Mouse (Mus musculus): ENCODE results near the gene 1700086D15Rik.
A peak's percentile ranks its signal among the peaks of the same experiment; 100 is the strongest.

Gene 1700086D15Rik

DNA sequence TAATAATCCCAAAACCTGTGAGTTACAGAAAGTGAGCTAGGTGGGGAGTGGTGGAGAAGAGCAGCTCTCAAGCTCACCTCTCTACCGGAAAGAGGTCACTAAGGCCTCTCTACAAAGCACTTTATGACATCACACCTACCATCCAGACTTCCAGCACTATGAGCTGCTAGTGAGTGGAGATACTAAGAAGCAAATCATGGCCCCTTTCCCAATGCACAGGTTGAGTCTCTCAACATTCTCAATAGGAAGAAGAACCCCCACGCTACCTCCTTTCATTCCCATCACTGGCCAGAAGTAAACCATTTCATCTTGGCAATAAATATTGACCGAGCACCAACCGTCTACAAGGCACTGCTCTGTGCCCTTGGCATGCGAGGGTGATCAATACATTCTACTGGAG is at the start of gene 1700086D15Rik:
1700086D15Rik (minus strand) TSS at position 101 of the 400 bp plus-strand sequence.
- DNase-seq (ENCODE audit: low read depth, low spot score) = no peak

GRCm38 (mm10) chr11:65209441-65209840 is 49.8 kb upstream of the 1700086D15Rik start:
- DNase-seq (ENCODE audit: low read depth, low spot score) = no peak

DNA sequence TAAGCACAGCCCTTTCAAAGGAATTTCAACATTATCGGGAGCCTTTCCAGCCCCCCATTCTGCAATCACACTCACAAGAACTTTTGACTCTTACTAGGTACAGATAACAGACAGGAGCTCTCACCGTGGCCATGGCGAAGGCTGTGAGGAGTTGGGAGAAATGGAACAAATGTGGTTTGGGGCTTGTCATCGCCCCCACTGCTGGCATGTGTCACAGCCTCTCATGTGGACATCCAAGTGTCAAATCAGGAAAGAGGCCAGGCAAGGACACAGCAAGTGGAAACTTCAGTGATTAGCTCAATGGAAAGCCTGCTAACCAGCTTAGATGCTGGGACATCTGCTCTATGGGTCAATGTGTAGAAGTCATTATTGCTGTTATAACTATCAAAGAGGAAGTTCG is 45.6 kb upstream of the 1700086D15Rik start:
- DNase-seq (ENCODE audit: low read depth, low spot score) = no peak

DNA sequence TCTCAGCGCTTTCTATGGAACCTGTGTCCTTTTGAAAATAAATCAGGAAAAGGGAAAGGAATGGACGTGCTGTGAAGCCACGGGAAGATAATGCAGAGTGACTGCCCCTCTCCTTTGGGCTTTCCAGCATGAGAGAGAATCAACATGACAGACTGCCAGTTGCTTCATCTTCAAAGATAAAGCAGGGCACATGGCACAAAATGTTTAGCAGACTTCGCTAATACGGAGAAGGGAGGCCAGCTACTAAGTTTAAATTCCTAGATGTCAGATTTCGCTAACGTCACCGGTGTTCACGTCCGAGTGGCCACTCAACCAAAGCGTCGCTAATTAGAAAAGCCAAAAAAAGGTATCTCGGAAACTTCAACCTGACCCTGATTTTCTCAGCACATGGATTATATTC is 45.0 kb upstream of the 1700086D15Rik start:
- no peak for DNase-seq (ENCODE audit: low read depth, low spot score)

GRCm38 (mm10) chr11:65203020-65203419 is 43.3 kb upstream of the 1700086D15Rik start:
- DNase-seq (ENCODE audit: low read depth, low spot score) = no peak

DNA sequence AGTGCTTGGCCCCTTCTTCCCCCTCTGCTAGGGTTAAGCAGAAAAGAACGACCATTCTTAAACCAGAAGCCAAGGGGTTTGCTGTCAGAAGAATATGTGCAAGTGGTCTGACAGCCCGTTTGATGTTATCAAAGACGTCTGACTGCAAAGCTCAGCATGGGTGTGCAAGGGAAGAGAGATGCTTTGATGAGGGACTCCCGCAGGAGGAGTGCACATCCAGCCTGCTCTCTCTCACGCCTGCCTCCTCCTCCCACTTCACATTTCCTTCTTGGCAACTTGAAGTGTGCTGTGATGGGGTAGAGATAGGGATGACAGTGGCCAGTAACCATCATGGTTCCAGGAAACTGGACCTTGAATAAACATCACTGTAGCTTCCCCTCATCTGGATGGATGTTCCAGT is 42.5 kb upstream of the 1700086D15Rik start:
- no peak for DNase-seq (ENCODE audit: low read depth, low spot score)

GRCm38 (mm10) chr11:65198026-65198425 is 38.3 kb upstream of the 1700086D15Rik start:
- no peak for DNase-seq (ENCODE audit: low read depth, low spot score)

GRCm38 (mm10) chr11:65197280-65197679 is 37.6 kb upstream of the 1700086D15Rik start:
- DNase-seq (ENCODE audit: low read depth, low spot score) = peak; percentile 18

- no peak for DNase-seq (ENCODE audit: low read depth, low spot score)
Observed at GRCm38 (mm10) chr11:65186974-65187373, 27.3 kb upstream of the 1700086D15Rik start.

DNA sequence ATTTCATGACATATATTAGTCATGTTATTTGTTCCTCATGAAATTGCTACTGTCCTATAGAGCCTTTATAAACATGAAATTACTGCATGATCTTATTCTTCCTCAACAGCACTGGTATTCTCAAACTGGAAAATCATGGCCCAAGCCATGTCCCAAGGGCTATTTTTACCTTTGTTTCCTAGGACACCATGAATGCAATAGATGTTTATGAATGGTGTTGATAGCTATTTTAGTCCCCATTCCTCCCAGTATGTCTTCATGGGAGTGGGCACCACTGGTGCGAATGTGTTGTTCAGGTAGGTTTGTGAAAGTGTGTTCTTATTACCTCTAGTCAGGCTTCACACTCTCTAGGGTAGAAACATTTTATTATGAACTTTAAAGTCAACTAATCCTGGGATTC is 25.4 kb upstream of the 1700086D15Rik start:
- DNase-seq (ENCODE audit: low read depth, low spot score) = no peak

GRCm38 (mm10) chr11:65170121-65170750 is 10.5 kb upstream of the 1700086D15Rik start:
- DNase-seq (ENCODE audit: low read depth, low spot score) = no peak

DNA sequence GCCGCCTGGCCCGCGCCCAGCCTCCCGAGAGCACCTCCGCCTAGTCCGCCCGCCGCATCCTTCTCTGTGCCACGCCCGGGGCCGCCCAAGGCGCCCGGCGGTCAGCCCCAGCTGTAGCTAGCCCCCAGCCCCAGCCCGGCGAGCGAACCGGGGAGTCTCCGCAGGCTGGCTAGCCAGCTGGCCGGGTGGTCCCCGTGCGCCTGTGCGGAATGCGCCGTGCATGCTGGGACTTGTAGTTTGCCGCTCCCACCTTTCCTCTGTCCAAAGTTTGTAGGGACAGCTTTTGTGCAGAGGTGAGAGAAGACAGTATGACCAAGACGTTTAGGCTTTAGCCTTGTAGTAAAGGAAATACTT is 3.1 kb upstream of the 1700086D15Rik start, which contains the start of gene Arhgap44:
Arhgap44 (minus strand) TSS at position 195 of the 354 bp plus-strand sequence.
- no peak for DNase-seq (ENCODE audit: low read depth, low spot score)

DNA sequence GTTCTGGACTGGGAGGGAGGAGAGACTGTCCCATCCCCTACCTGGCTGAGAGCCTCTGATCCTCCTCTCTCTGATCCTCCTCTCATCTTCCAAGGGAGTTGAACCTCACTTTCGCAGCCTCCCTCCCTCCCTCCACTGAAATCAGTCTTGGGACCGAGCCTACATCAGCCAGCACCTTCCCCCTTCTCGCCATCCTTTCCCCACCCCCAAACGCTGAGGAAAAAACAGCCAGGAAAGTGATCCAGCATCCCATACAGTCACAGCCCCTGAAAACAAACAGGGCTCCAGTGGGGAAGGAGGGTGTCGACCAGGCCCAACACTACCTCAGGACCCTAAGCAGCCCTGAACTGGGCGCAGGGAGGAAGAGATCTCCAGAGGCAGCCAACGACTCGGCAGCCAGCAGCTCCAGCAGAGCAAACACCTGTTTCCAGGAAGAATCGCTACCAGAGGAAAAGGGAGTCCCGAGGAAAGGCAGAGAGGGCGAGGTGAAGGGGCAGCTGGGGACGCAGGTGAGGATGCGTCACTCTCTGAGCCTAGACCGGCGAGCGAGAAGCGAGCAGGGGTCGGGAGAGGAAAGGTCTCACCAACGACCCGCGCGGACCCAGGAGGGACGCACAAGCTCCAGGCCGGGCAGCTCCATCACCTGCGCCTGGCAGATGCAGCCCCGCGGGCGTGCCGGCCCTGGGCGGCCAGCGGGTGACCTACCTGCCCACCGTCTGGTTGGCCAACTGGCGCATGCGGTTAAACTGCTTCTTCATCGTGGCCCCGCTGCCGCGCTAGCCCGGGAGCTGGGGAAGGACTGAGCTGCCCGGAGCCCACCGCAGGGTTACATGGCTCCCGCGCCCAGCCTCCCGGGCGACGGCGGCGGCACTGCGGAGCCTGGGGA is 2.4 kb upstream of the 1700086D15Rik start:
- no peak for DNase-seq (ENCODE audit: low read depth, low spot score)

DNA sequence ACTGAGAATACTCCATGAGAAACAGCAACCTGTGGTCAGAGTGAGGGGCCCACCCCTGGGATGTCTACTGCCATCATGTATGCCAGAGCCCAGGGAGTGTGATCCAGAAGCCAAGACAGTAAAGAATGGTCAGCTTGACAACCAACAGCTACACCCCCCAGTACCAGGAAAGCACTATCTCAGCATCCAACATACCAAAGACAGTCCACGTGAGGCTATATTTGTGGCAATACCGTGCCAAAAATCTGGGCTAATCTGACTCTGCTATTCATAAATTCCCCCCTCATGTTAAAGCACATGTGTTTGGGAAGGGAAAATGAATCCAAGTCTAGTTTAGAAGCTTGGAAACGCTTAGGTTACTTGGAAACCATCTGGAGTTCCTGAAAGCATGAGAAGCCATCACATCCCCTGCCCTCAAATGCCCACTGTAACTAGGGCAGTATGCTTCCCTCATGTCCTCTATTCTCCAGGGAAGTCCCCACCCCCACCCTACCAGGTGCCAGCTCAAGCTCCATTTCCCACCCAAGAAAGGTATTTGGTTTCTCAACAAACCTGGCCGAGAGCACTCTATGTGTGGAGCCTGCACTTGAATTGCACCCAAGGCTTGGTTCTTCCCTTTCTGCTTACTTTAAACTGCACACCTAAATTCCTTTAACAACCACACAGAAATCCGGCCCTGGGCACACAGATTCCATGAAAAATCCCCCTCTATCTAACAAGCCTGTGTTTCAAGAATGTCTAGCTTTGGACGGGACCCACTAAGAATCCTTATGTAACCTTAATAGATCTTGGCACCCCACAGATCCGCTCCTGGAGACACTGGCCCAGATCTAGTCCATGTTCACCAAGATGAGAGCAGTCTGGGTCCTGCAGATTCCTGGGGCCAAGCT is 1.5 kb upstream of the 1700086D15Rik start:
- no peak for DNase-seq (ENCODE audit: low read depth, low spot score)

- DNase-seq (ENCODE audit: low read depth, low spot score) = no peak
Observed at GRCm38 (mm10) chr11:65158658-65158990, 1.1 kb downstream of the 1700086D15Rik start.

GRCm38 (mm10) chr11:65157966-65158657 is 1.6 kb downstream of the 1700086D15Rik start:
- DNase-seq (ENCODE audit: low read depth, low spot score) = no peak

- DNase-seq (ENCODE audit: low read depth, low spot score) = no peak
Observed at GRCm38 (mm10) chr11:65153006-65153405, 6.7 kb downstream of the 1700086D15Rik start.

DNA sequence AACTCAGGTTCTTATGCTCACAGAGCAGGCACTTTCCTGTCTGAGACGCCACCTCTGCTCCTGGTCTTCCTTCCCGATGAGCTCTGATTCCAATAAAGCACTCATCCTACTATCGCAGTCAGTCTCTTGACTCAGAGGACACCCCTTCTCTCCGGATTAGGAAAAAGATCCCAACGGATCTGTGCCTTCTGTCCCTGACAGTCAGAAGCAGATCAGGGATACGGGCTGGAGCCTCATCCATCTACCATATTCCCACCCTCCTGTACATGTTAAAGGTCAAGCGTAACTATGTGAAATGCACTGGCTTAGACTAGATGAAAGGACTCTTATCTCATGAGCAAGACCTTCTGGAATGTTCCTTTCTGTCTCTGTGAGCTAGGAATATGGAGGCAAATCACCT is 11.2 kb downstream of the 1700086D15Rik start:
- DNase-seq (ENCODE audit: low read depth, low spot score) = no peak

GRCm38 (mm10) chr11:65142838-65143417 is 16.8 kb downstream of the 1700086D15Rik start:
- no peak for DNase-seq (ENCODE audit: low read depth, low spot score)

GRCm38 (mm10) chr11:65139030-65139429 is 20.7 kb downstream of the 1700086D15Rik start:
- no peak for DNase-seq (ENCODE audit: low read depth, low spot score)

DNA sequence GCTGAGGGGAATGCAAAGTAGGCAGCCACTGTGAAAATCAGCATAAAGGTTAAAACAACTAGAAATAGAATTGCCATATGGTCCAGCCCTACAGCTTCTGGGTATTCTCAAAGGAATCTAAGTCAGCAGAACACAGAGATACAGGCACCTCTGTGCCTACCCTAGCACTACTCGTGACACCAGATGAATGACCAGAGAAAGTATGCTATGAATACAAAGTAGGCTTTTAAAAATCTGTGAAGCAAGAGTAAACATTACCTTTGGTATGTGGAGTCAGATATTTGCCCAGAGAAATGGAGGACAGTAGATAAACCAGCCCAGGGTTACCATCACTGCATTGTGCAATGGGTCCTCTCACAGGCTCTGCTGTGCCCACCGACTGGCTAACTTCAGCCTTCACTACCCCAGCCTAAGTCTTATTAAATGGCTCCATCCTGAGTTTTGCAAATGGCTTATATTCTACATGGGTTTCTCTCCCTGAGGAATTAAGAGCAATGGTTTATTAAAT is 22.5 kb downstream of the 1700086D15Rik start:
- no peak for DNase-seq (ENCODE audit: low read depth, low spot score)

Measured in A20 (cell line).